8 mouse cellular contexts compared by ENCODE assay signal in the genomic region with DNA sequence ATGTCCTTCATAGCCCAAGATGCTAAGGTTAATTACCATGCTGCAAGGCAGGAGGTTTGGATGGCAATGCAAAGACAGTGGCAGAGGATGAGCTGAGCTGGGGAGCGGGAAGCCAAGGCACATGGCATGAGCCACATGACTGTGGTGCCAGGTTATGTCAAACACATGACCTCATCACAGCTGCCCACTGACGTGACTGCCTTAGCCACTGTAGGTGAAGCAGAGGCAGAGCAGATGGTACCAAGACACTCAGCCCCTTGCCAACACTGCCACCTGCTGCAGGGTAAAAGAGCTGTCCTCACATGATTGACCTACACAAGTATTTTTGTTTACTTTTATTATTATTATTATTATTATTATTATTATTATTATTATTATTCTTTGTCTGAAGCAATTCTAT.
DNase-seq lines count a peak whose midpoint lies in the region; ATAC-seq and TF ChIP-seq lines count a peak whose summit lies in the region.

No protein-coding gene starts in this region.

- no peak overlapping the region for H3K27ac ChIP-seq in intestine, embryonic 14.5 days (ENCODE audit: low read depth)
- H3K27ac ChIP-seq in intestine, embryonic 15.5 days = no peak overlapping the region
- H3K27ac ChIP-seq in testis, adult 2 months (ENCODE audit: control insufficient read depth, insufficient read depth, low read depth, low read length) = no peak overlapping the region

- H3K4me2 ChIP-seq in intestine, embryonic 14.5 days (ENCODE audit: low read length) = no peak overlapping the region
- no peak overlapping the region for H3K4me2 ChIP-seq in intestine, embryonic 15.5 days (replicated peaks)

- DNase-seq in intestine, embryonic 14.5 days (ENCODE audit: low spot score) = peak; percentile 49
- no peak for DNase-seq in testis, postnatal 14 days (ENCODE audit: low spot score)
- peak; percentile 43 for DNase-seq in embryo, embryonic 11 days
- peak; percentile 12 for DNase-seq in kidney, postnatal 14 days
- DNase-seq in retina, embryonic 14.5 days (ENCODE audit: low spot score) = peak; percentile 43
- no peak for DNase-seq in thymus, postnatal 36 days

- no peak for TF ChIP-seq POLR2A in testis, adult 2 months (IDR thresholded peaks at IDR 0.05; ENCODE audit: control insufficient read depth, low read depth, low read length)

- no peaks in the 10 kb centered on the region for H3K9me3 ChIP-seq in intestine, embryonic 14.5 days (ENCODE audit: control insufficient read depth, low read length)
- no peaks in the 10 kb centered on the region for H3K9me3 ChIP-seq in intestine, embryonic 15.5 days

- WGBS in intestine, embryonic 14.5 days = 79% methylated on average over 2 of the region's 2 CpGs
- 74% methylated on average over 2 of the region's 2 CpGs for WGBS in intestine, embryonic 15.5 days

- H3K36me3 ChIP-seq in intestine, embryonic 14.5 days (ENCODE audit: control insufficient read depth, insufficient read depth, low read length) = no peaks in the 10 kb centered on the region
- no peaks in the 10 kb centered on the region for H3K36me3 ChIP-seq in intestine, embryonic 15.5 days
- H3K36me3 ChIP-seq in testis, adult 2 months (ENCODE audit: control insufficient read depth, insufficient read depth, low read length) = no peaks in the 10 kb centered on the region

- peak; percentile 53; the same call in 1 of the 2 replicates for TF ChIP-seq CTCF in testis, adult 2 months (IDR thresholded peaks at IDR 0.05; ENCODE audit: control insufficient read depth, insufficient read depth, insufficient replicate concordance, low read depth, low read length)

- 0 out of 2 replicates have a peak, but pooled peaks cover 5% of the 10 kb centered on the region for H3K4me1 ChIP-seq in intestine, embryonic 14.5 days (replicated peaks; ENCODE audit: control insufficient read depth, insufficient read depth, low read length)
- no peaks in the 10 kb centered on the region for H3K4me1 ChIP-seq in intestine, embryonic 15.5 days (replicated peaks)
- H3K4me1 ChIP-seq in testis, adult 2 months (ENCODE audit: control insufficient read depth, insufficient read depth, low read length) = no peaks in the 10 kb centered on the region

- no peak overlapping the region for H3K4me3 ChIP-seq in intestine, embryonic 14.5 days (ENCODE audit: low read depth, low read length)
- H3K4me3 ChIP-seq in intestine, embryonic 15.5 days (replicated peaks) = no peak overlapping the region
- no peak overlapping the region for H3K4me3 ChIP-seq in testis, adult 2 months (ENCODE audit: control insufficient read depth, low read depth, low read length)

- no peaks in the 10 kb centered on the region for H3K27me3 ChIP-seq in intestine, embryonic 14.5 days (replicated peaks; ENCODE audit: control insufficient read depth, insufficient read depth, low read length)
- no peaks in the 10 kb centered on the region for H3K27me3 ChIP-seq in intestine, embryonic 15.5 days (replicated peaks)
- H3K27me3 ChIP-seq in testis, adult 2 months (ENCODE audit: control insufficient read depth, insufficient read depth, low read length) = no peaks in the 10 kb centered on the region

- no peak for ATAC-seq in intestine, embryonic 14.5 days (replicated peaks; ENCODE audit: low FRiP score, low TSS enrichment, low read depth)
- no peak for ATAC-seq in intestine, embryonic 15.5 days

- no peak overlapping the region for H3K9ac ChIP-seq in intestine, embryonic 14.5 days (ENCODE audit: low read length)
- H3K9ac ChIP-seq in intestine, embryonic 15.5 days = no peak overlapping the region

Comparison
In these comparisons a context has a peak if more than half of its experiments do, and no peak if none do; other contexts are left out.
1. DNase-seq: peak in intestine, embryonic 14.5 days (single experiment), embryo, embryonic 11 days (single experiment), kidney, postnatal 14 days (single experiment) and retina, embryonic 14.5 days (single experiment); none in testis, postnatal 14 days (single experiment) and thymus, postnatal 36 days (0 of 2).